Mouse (Mus musculus) heart, embryonic 15.5 days (tissue): ENCODE data around the gene Sos1. TPM values are rescaled to one million over a fixed set of nuclear protein-coding genes. Genes with fewer than 3 reads are reported as not detected.

ENCODE experiments used
- ATAC-seq: fragments of 200-750 bp; cut with Nextera tagmentation; replicated peaks from 2 replicates; pipeline ENCODE4 v1.8.0; 2017; ENCODE audit warnings: low read depth, moderate TSS enrichment; ENCODE audit not compliant: insufficient number of reproducible peaks, insufficient read depth, low FRiP score
- H3K27ac ChIP-seq: fragments of 300-500 bp; sonication (generic); 2 replicates; pipeline ENCODE4 v1.5.1; 2015; ENCODE audit warnings: mild to moderate bottlenecking, inconsistent platforms
- H3K27me3 ChIP-seq: fragments of 300-500 bp; sonication (generic); 2 replicates; pipeline ENCODE4 v1.6.1; 2015; ENCODE audit warnings: inconsistent platforms
- H3K36me3 ChIP-seq: fragments of 300-500 bp; sonication (generic); 2 replicates; pipeline ENCODE4 v1.6.1; 2015; ENCODE audit warnings: mild to moderate bottlenecking, inconsistent platforms
- H3K4me1 ChIP-seq: fragments of 300-500 bp; sonication (generic); replicated peaks from 2 replicates; pipeline ENCODE4 v1.6.1; 2015; ENCODE audit warnings: inconsistent platforms
- H3K4me2 ChIP-seq: fragments of 300-500 bp; sonication (generic); 2 replicates; pipeline ENCODE4 v1.6.1; 2015; ENCODE audit warnings: inconsistent platforms, mild to moderate bottlenecking, moderate library complexity
- H3K4me3 ChIP-seq: fragments of 300-500 bp; sonication (generic); 2 replicates; pipeline ENCODE4 v1.5.1; 2015; ENCODE audit warnings: mild to moderate bottlenecking, inconsistent platforms
- H3K9ac ChIP-seq: fragments of 300-500 bp; sonication (generic); 2 replicates; pipeline ENCODE4 v1.6.1; 2015; ENCODE audit warnings: mild to moderate bottlenecking, inconsistent platforms
- H3K9me3 ChIP-seq: fragments of 300-500 bp; sonication (generic); replicated peaks from 2 replicates; pipeline ENCODE4 v1.6.1; 2016; ENCODE audit warnings: inconsistent platforms
- WGBS: fragments of 180-500 bp; shearing (Covaris S2); methylation state at CpG from one replicate; pipeline ENCODE4 v1.1.7; 2015; ENCODE audit warnings: mixed read lengths; 5-methylcytosine and 5-hydroxymethylcytosine counted together
- polyA plus RNA-seq: library from polyadenylated mRNA; unstranded; fragments of >200 nt; fragmentation: Nextera tagmentation; extraction: Ambion mirVana; gene quantifications from 2 replicates; pipeline ENCODE4 v1.2.1, GENCODE M21; 2015

Gene Sos1
- polyA plus RNA-seq, 1 experiment from 2014 or later = 2.5 TPM

GRCm38 (mm10) chr17:80347234-80347633, 133.0 kb downstream of the Sos1 start:
- ATAC-seq = no peak
- H3K36me3 ChIP-seq = no peaks in the 10 kb centered on the region

GRCm38 (mm10) chr17:80346591-80347125, 133.6 kb downstream of the Sos1 start:
- WGBS = 72% methylated on average over 11 of the region's 11 CpGs
- H3K4me1 ChIP-seq = no peaks in the 10 kb centered on the region
- no peaks in the 10 kb centered on the region for H3K9me3 ChIP-seq
- H3K36me3 ChIP-seq = no peaks in the 10 kb centered on the region
- H3K4me3 ChIP-seq = no peak overlapping the region
- H3K9ac ChIP-seq = no peak overlapping the region
- H3K27me3 ChIP-seq = no peaks in the 10 kb centered on the region
- ATAC-seq = no peak
- no peak overlapping the region for H3K4me2 ChIP-seq
- H3K27ac ChIP-seq = no peak overlapping the region

More at GRCm38 (mm10) chr17:80347234-80347633, 133.0 kb downstream of the Sos1 start:
- Histone ChIP-seq H3K9me3 (no peaks in the 10 kb centered on the region), H3K4me2 (no peak overlapping the region), H3K27ac (no peak overlapping the region), H3K9ac (no peak overlapping the region), H3K4me1 (no peaks in the 10 kb centered on the region), H3K27me3 (no peaks in the 10 kb centered on the region), H3K4me3 (no peak overlapping the region)
- WGBS = 36% methylated on average over 6 of the region's 6 CpGs

GRCm38 (mm10) chr17:80345277-80345676, 135.0 kb downstream of the Sos1 start:
- no peaks in the 10 kb centered on the region for H3K4me1 ChIP-seq
- H3K4me3 ChIP-seq = no peak overlapping the region
- ATAC-seq = no peak
- no peak overlapping the region for H3K27ac ChIP-seq
- no peaks in the 10 kb centered on the region for H3K36me3 ChIP-seq
- 67% methylated on average over 4 of the region's 4 CpGs for WGBS
- no peak overlapping the region for H3K4me2 ChIP-seq
- H3K9ac ChIP-seq = no peak overlapping the region
- no peaks in the 10 kb centered on the region for H3K27me3 ChIP-seq
- H3K9me3 ChIP-seq = no peaks in the 10 kb centered on the region

Other genes starting within 250 kb of the Sos1 start
- 23.8 and 25.3 TPM in 2 replicates for gene Morn2, start 190.2 kb downstream of the Sos1 start, polyA plus RNA-seq
- gene Dhx57, start 190.0 kb downstream of the Sos1 start, polyA plus RNA-seq = 7.4 and 9.2 TPM in 2 replicates
- 0.60 and 0.91 TPM in 2 replicates for gene Arhgef33, start 173.0 kb downstream of the Sos1 start, polyA plus RNA-seq
- 0.96 and 1.3 TPM in 2 replicates for gene Gm10190, start 106.9 kb downstream of the Sos1 start, polyA plus RNA-seq
- gene Cdkl4, start 97.4 kb upstream of the Sos1 start, polyA plus RNA-seq = 0.06 and 0.14 TPM in 2 replicates
- gene Map4k3, start 248.0 kb upstream of the Sos1 start, polyA plus RNA-seq = 17.9 and 19.1 TPM in 2 replicates